In genomic region chr6:101328514-101328913, GRCm38 (mm10) we compare ENCODE assay signal across 15 mouse cellular contexts. TPM values are rescaled to one million over a fixed set of nuclear protein-coding genes. Genes with fewer than 3 reads are reported as not detected.
DNase-seq lines count a peak whose midpoint lies in the region; ATAC-seq lines count a peak whose summit lies in the region.
"Had no signal": no experiment of that assay in that cellular context is flagged by ENCODE, and none has a peak within 500 bp of the region (broad histone marks: within the 10 kb centered on the region; RNA-seq: fewer than 3 reads in every experiment).

No protein-coding gene starts in this region.

- H3K27me3 ChIP-seq in heart, embryonic 13.5 days (replicated peaks) = no peaks in the 10 kb centered on the region
- H3K27me3 ChIP-seq: forebrain, embryonic 13.5 days; midbrain, embryonic 15.5 days had no signal

- H3K4me1 ChIP-seq in heart, embryonic 13.5 days = peaks cover 84% of the 10 kb centered on the region

- peak; percentile 23 for DNase-seq in adrenal gland, postnatal 25 days
- DNase-seq in adrenal gland, adult 2 months = no peak
- DNase-seq in heart, adult 11 months = no peak
- DNase-seq in retina, postnatal 1 day = peak; percentile 53
- DNase-seq in retina, embryonic 14.5 days (ENCODE audit: low spot score) = no peak
- DNase-seq in yolk sac, embryonic 10.5 days (ENCODE audit: low spot score) = peak; percentile 59
- no peak for DNase-seq in right cerebral cortex, postnatal 36 days (ENCODE audit: low spot score in 2 of 2)
- DNase-seq: cerebellum, adult 8-10 months; kidney, adult 9 months; liver; right cerebral cortex, postnatal 25 days had no signal

- H3K27ac ChIP-seq in heart, embryonic 13.5 days (replicated peaks) = peak overlapping the region; percentile 89
- H3K27ac ChIP-seq: forebrain, embryonic 13.5 days; layer of hippocampus, adult 2 months; midbrain, embryonic 15.5 days had no signal

- no peak for ATAC-seq in heart, embryonic 13.5 days (ENCODE audit: extremely low read depth, insufficient number of reproducible peaks, low FRiP score, low TSS enrichment)
- ATAC-seq: forebrain, embryonic 13.5 days; midbrain, embryonic 15.5 days had no signal

- H3K4me3 ChIP-seq in heart, embryonic 13.5 days = no peak overlapping the region
- H3K4me3 ChIP-seq: forebrain, embryonic 13.5 days; layer of hippocampus, adult 2 months; midbrain, embryonic 15.5 days had no signal

- 30% methylated on average over 5 of the region's 6 CpGs for WGBS in heart, embryonic 13.5 days

- H3K9me3 ChIP-seq in heart, embryonic 13.5 days = no peaks in the 10 kb centered on the region
- H3K9me3 ChIP-seq: forebrain, embryonic 13.5 days; midbrain, embryonic 15.5 days had no signal

- no peaks in the 10 kb centered on the region for H3K36me3 ChIP-seq in heart, embryonic 13.5 days
- H3K36me3 ChIP-seq: midbrain, embryonic 15.5 days had no signal

- peak overlapping the region; percentile 58; the same call in 1 of the 2 replicates for H3K9ac ChIP-seq in heart, embryonic 13.5 days
- H3K9ac ChIP-seq: forebrain, embryonic 13.5 days; midbrain, embryonic 15.5 days had no signal

- H3K4me2 ChIP-seq in heart, embryonic 13.5 days = peak overlapping the region; percentile 7; the same call in 1 of the 2 replicates
- H3K4me2 ChIP-seq: forebrain, embryonic 13.5 days; midbrain, embryonic 15.5 days had no signal

RNA-seq across cellular contexts. Expression of gene Pdzrn3, which starts 49.2 kb away (rescaled TPM):
- 16.6 and 22.2 TPM in 2 replicates for total RNA-seq in adrenal gland, postnatal 25 days (2021)
- total RNA-seq in adrenal gland, adult 2 months (2021) = 10 to 100 TPM; 20.4 to 23.3 TPM
- polyA plus RNA-seq in adrenal gland, adult 2 months (2012; rRNA removed) = 27.8 and 31.9 TPM in 2 replicates
- 9.7 and 9.8 TPM in 2 replicates for polyA plus RNA-seq in heart, embryonic 13.5 days (2015; fragmentation: Nextera tagmentation; extraction: Ambion mirVana)

Comparison
In these comparisons a context has a peak if more than half of its experiments do, and no peak if none do; other contexts are left out.
1. DNase-seq: peak in adrenal gland, postnatal 25 days (single experiment), retina, postnatal 1 day (single experiment) and yolk sac, embryonic 10.5 days (single experiment); none in adrenal gland, adult 2 months (single experiment), heart, adult 11 months (single experiment), retina, embryonic 14.5 days (single experiment) and right cerebral cortex, postnatal 36 days (0 of 2).